Mouse (Mus musculus): ENCODE results near the gene Catsper1. TPM values are rescaled to one million over a fixed set of nuclear protein-coding genes. Genes with fewer than 3 reads are reported as not detected.

The Catsper1 gene
- polyA plus RNA-seq (2012; rRNA removed), result not detected in 2 replicates

- H3K4me3 ChIP-seq (ENCODE audit: extremely low read depth, insufficient read depth, insufficient read length), result no peak within 1 kb of the TSS
- WGBS, result 85% methylated on average over 6 of the region's 6 CpGs
These were observed at the start of gene Catsper1 for GRCm38 (mm10) chr19:5335441-5335840. Gene Catsper1 (plus strand): TSS chr19:5335741.

GRCm38 (mm10) chr19:5294972-5295735 is 40.4 kb upstream of the Catsper1 start, which contains the start of gene Sf3b2:
Gene Sf3b2 (minus strand): TSS chr19:5295455.
- TF ChIP-seq POLR2A (IDR thresholded peaks at IDR 0.05; ENCODE audit: low read depth, low read length) (peak; percentile 23), CTCF (IDR thresholded peaks at IDR 0.05; ENCODE audit: extremely low read depth, insufficient read depth, insufficient read length, insufficient replicate concordance) (peak; percentile 65; the same call in 1 of the 2 replicates)
- peaks cover 16% of the 10 kb centered on the region for H3K36me3 ChIP-seq (ENCODE audit: control insufficient read depth, insufficient read depth, low read length)
- H3K4me3 ChIP-seq (ENCODE audit: extremely low read depth, insufficient read depth, insufficient read length), result peak within 1 kb of the TSS; percentile 96
- peak within 1 kb of the TSS; percentile 86 for H3K27ac ChIP-seq (ENCODE audit: insufficient read depth, low read length)
- no peaks in the 10 kb centered on the region for H3K27me3 ChIP-seq (ENCODE audit: control insufficient read depth, insufficient read depth, low read length)
- WGBS, result under 1% methylated on average over 46 of the region's 46 CpGs
- H3K4me1 ChIP-seq (ENCODE audit: control insufficient read depth, insufficient read depth, insufficient read length), result peaks cover 4% of the 10 kb centered on the region; the same call in 1 of the 2 replicates
- DNase-seq (ENCODE audit: low read depth in 1 of 2, low spot score in 2 of 2), result peak; percentile 96 to 99

More at GRCm38 (mm10) chr19:5335441-5335840, at the start of gene Catsper1:
- Histone ChIP-seq H3K36me3 (ENCODE audit: control insufficient read depth, insufficient read depth, low read length) (no peaks in the 10 kb centered on the region), H3K27me3 (ENCODE audit: control insufficient read depth, insufficient read depth, low read length) (no peaks in the 10 kb centered on the region), H3K27ac (ENCODE audit: insufficient read depth, low read length) (no peak within 1 kb of the TSS), H3K4me1 (ENCODE audit: control insufficient read depth, insufficient read depth, insufficient read length) (no peaks in the 10 kb centered on the region)
- DNase-seq (ENCODE audit: low read depth in 1 of 2, low spot score in 2 of 2), result no peak
- no peak for TF ChIP-seq POLR2A (IDR thresholded peaks at IDR 0.05; ENCODE audit: low read depth, low read length)
- no peak for TF ChIP-seq CTCF (IDR thresholded peaks at IDR 0.05; ENCODE audit: extremely low read depth, insufficient read depth, insufficient read length, insufficient replicate concordance)

GRCm38 (mm10) chr19:5295736-5296075 is 39.8 kb upstream of the Catsper1 start:
- TF ChIP-seq CTCF (IDR thresholded peaks at IDR 0.05; ENCODE audit: extremely low read depth, insufficient read depth, insufficient read length, insufficient replicate concordance) (no peak), POLR2A (IDR thresholded peaks at IDR 0.05; ENCODE audit: low read depth, low read length) (no peak)
- no peaks in the 10 kb centered on the region for H3K27me3 ChIP-seq (ENCODE audit: control insufficient read depth, insufficient read depth, low read length)
- H3K4me3 ChIP-seq (ENCODE audit: extremely low read depth, insufficient read depth, insufficient read length), result peak overlapping the region; percentile 54
- H3K27ac ChIP-seq (ENCODE audit: insufficient read depth, low read length), result peak overlapping the region; percentile 73
- H3K4me1 ChIP-seq (ENCODE audit: control insufficient read depth, insufficient read depth, insufficient read length), result peaks cover 4% of the 10 kb centered on the region; the same call in 1 of the 2 replicates
- peak in 1 of 2 experiments; percentile 22 for DNase-seq (ENCODE audit: low read depth in 1 of 2, low spot score in 2 of 2)
- WGBS, result 2% methylated on average over 13 of the region's 13 CpGs
- peaks cover 13% of the 10 kb centered on the region for H3K36me3 ChIP-seq (ENCODE audit: control insufficient read depth, insufficient read depth, low read length)

GRCm38 (mm10) chr19:5296630-5297029 is 38.9 kb upstream of the Catsper1 start:
- DNase-seq (ENCODE audit: low read depth in 1 of 2, low spot score in 2 of 2), result no peak
- Histone ChIP-seq H3K4me1 (ENCODE audit: control insufficient read depth, insufficient read depth, insufficient read length) (peaks cover 4% of the 10 kb centered on the region; the same call in 1 of the 2 replicates), H3K27ac (ENCODE audit: insufficient read depth, low read length) (no peak overlapping the region), H3K4me3 (ENCODE audit: extremely low read depth, insufficient read depth, insufficient read length) (no peak overlapping the region), H3K27me3 (ENCODE audit: control insufficient read depth, insufficient read depth, low read length) (no peaks in the 10 kb centered on the region), H3K36me3 (ENCODE audit: control insufficient read depth, insufficient read depth, low read length) (peaks cover 10% of the 10 kb centered on the region)
- WGBS, result 73% methylated on average over 5 of the region's 5 CpGs
- TF ChIP-seq POLR2A (IDR thresholded peaks at IDR 0.05; ENCODE audit: low read depth, low read length) (no peak), CTCF (IDR thresholded peaks at IDR 0.05; ENCODE audit: extremely low read depth, insufficient read depth, insufficient read length, insufficient replicate concordance) (no peak)

GRCm38 (mm10) chr19:5297903-5298800 is 37.4 kb upstream of the Catsper1 start, which contains the start of gene Gal3st3:
Gene Gal3st3 (plus strand): TSS chr19:5298331.
- DNase-seq (ENCODE audit: low read depth in 1 of 2, low spot score in 2 of 2), result no peak
- Histone ChIP-seq H3K4me3 (ENCODE audit: extremely low read depth, insufficient read depth, insufficient read length) (no peak within 1 kb of the TSS), H3K27me3 (ENCODE audit: control insufficient read depth, insufficient read depth, low read length) (no peaks in the 10 kb centered on the region), H3K27ac (ENCODE audit: insufficient read depth, low read length) (no peak within 1 kb of the TSS), H3K36me3 (ENCODE audit: control insufficient read depth, insufficient read depth, low read length) (no peaks in the 10 kb centered on the region; the same call in 1 of the 2 replicates), H3K4me1 (ENCODE audit: control insufficient read depth, insufficient read depth, insufficient read length) (peaks cover 4% of the 10 kb centered on the region; the same call in 1 of the 2 replicates)
- 52% methylated on average over 27 of the region's 32 CpGs for WGBS
- TF ChIP-seq POLR2A (IDR thresholded peaks at IDR 0.05; ENCODE audit: low read depth, low read length), result no peak
- TF ChIP-seq CTCF (IDR thresholded peaks at IDR 0.05; ENCODE audit: extremely low read depth, insufficient read depth, insufficient read length, insufficient replicate concordance), result no peak

GRCm38 (mm10) chr19:5300588-5300987 is 35.0 kb upstream of the Catsper1 start:
- 74% methylated on average over 6 of the region's 6 CpGs for WGBS
- no peak for TF ChIP-seq CTCF (IDR thresholded peaks at IDR 0.05; ENCODE audit: extremely low read depth, insufficient read depth, insufficient read length, insufficient replicate concordance)
- no peak for TF ChIP-seq POLR2A (IDR thresholded peaks at IDR 0.05; ENCODE audit: low read depth, low read length)
- Histone ChIP-seq H3K27me3 (ENCODE audit: control insufficient read depth, insufficient read depth, low read length) (no peaks in the 10 kb centered on the region; the same call in 1 of the 2 replicates), H3K4me3 (ENCODE audit: extremely low read depth, insufficient read depth, insufficient read length) (no peak overlapping the region), H3K4me1 (ENCODE audit: control insufficient read depth, insufficient read depth, insufficient read length) (no peaks in the 10 kb centered on the region), H3K36me3 (ENCODE audit: control insufficient read depth, insufficient read depth, low read length) (no peaks in the 10 kb centered on the region), H3K27ac (ENCODE audit: insufficient read depth, low read length) (no peak overlapping the region)
- no peak for DNase-seq (ENCODE audit: low read depth in 1 of 2, low spot score in 2 of 2)
